Mouse (Mus musculus) regulatory T cell (primary cell): ENCODE data around the gene Ptprn2.

Experiments used
- in situ Hi-C: fragments of 300-600 bp; cut with MboI, MseI; formaldehyde crosslinking; loops from one replicate; pipeline ENCODE4 v1.15.1; 2025; ENCODE audit warnings: high pct_unique_total_duplicates

The Ptprn2 gene

GRCm38 (mm10) chr12:116968215-116968939 is 482.9 kb downstream of the Ptprn2 start:
- in situ Hi-C loops = no loop called here

GRCm38 (mm10) chr12:116975547-116975946 is 490.0 kb downstream of the Ptprn2 start:
- in situ Hi-C loops = no loop called here

GRCm38 (mm10) chr12:116976981-116977380 is 491.5 kb downstream of the Ptprn2 start:
- in situ Hi-C loops = no loop called here

- in situ Hi-C loops = no loop called here
Measured at GRCm38 (mm10) chr12:116978201-116978600, 492.7 kb downstream of the Ptprn2 start.

GRCm38 (mm10) chr12:116981315-116981714 is 495.8 kb downstream of the Ptprn2 start:
- in situ Hi-C loops = no loop called here

- in situ Hi-C loops = no loop called here
Measured at GRCm38 (mm10) chr12:116989144-116989543, 503.6 kb downstream of the Ptprn2 start.

GRCm38 (mm10) chr12:117001546-117002148 is 516.1 kb downstream of the Ptprn2 start:
- in situ Hi-C loops = no loop called here

- in situ Hi-C loops = no loop called here
Measured at GRCm38 (mm10) chr12:117016753-117017595, 531.5 kb downstream of the Ptprn2 start.

- in situ Hi-C loops = no loop called here
Measured at GRCm38 (mm10) chr12:117017912-117018311, 532.4 kb downstream of the Ptprn2 start.

GRCm38 (mm10) chr12:117023235-117023634 is 537.7 kb downstream of the Ptprn2 start:
- in situ Hi-C loops = no loop called here

- in situ Hi-C loops = no loop called here
Measured at GRCm38 (mm10) chr12:117024916-117025315, 539.4 kb downstream of the Ptprn2 start.

- in situ Hi-C loops = no loop called here
Measured at GRCm38 (mm10) chr12:117025676-117026075, 540.2 kb downstream of the Ptprn2 start.

- in situ Hi-C loops = no loop called here
Measured at GRCm38 (mm10) chr12:117027351-117027750, 541.8 kb downstream of the Ptprn2 start.

- in situ Hi-C loops = no loop called here
Measured at GRCm38 (mm10) chr12:117028333-117028961, 542.9 kb downstream of the Ptprn2 start.

GRCm38 (mm10) chr12:117033172-117033571 is 547.7 kb downstream of the Ptprn2 start:
- in situ Hi-C loops = loop anchor here (10.0 kb wide), 1 partner anchor 322 kb away; no protein-coding TSS in a partner anchor

GRCm38 (mm10) chr12:117034506-117034905 is 549.0 kb downstream of the Ptprn2 start:
- in situ Hi-C loops = loop anchor here (10.0 kb wide), 1 partner anchor 320 kb away; no protein-coding TSS in a partner anchor

- in situ Hi-C loops = loop anchor here (10.0 kb wide), 1 partner anchor 320 kb away; no protein-coding TSS in a partner anchor
Measured at GRCm38 (mm10) chr12:117035243-117035642, 549.7 kb downstream of the Ptprn2 start.

- in situ Hi-C loops = loop anchor here (10.0 kb wide), 1 partner anchor 315 kb away; no protein-coding TSS in a partner anchor
Measured at GRCm38 (mm10) chr12:117039411-117039810, 553.9 kb downstream of the Ptprn2 start.

- in situ Hi-C loops = no loop called here
Measured at GRCm38 (mm10) chr12:117041409-117041808, 555.9 kb downstream of the Ptprn2 start.

- in situ Hi-C loops = no loop called here
Measured at GRCm38 (mm10) chr12:117042706-117043105, 557.2 kb downstream of the Ptprn2 start.
